Mouse (Mus musculus) cerebellum, adult 2 months (tissue): Measurements from ENCODE around the gene Tor1b.

Experiments used
- CTCF ChIP-seq: fragments of 200-500 bp; IDR thresholded peaks from 2 replicates; pipeline ENCODE4 v1.5.1; 2011; ENCODE audit warnings: low read depth, mild to moderate bottlenecking, control low read depth, low read length, moderate library complexity, borderline replicate concordance; ENCODE audit not compliant: insufficient read depth
- POLR2A ChIP-seq: fragments of 200-500 bp; IDR thresholded peaks from 2 replicates; pipeline ENCODE4 v1.6.1; 2011; ENCODE audit warnings: low read length, control low read depth, borderline replicate concordance; ENCODE audit not compliant: insufficient read depth

DNA sequence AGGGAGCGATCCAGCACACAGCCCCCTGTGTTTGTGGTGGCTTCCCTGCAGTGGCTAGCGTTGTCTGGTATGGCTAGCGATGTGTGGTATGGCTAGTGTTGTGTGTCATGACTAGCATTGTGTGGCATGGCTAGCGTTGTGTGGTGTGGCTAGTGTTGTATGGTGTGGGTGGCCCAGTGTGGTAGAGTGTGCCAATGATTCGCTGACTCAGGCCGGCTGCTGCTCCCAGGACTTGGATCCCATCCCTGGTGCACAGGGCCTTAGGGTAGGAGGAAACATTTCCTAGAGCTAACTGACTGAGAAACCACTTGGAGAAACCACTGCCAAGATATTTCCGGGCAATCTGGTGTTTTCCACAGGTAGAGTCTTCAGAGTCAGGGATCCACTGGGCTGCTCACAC lies 35.1 kb upstream of the Tor1b start:
- TF ChIP-seq POLR2A (no peak), CTCF (no peak)
